Mouse (Mus musculus): ENCODE data around the gene Pald1. TPM values are rescaled to one million over a fixed set of nuclear protein-coding genes. Genes with fewer than 3 reads are reported as not detected.

Gene Pald1
- polyA plus RNA-seq, 1 experiment from 2014 or later = 14.5 TPM

DNA sequence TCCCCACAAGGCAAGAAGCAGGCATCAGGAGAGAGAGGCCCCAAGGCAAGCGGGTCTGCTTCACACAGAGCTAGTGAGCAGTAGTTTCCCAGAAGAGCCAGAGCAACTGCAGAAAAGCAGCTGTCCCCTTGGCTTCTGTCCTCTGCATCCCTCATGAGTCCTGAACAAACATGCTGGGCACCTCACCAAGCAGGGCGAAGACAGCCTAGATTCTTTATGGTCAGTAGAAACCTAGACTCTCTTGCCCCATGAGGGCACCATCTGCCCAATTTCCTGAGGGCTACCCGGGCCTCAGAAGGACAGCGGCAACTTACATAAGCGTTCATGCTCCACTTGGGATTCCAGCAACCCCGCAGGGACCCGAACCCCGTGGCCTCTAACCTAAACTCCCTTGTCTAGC is 20.3 kb downstream of the Pald1 start:
- H3K36me3 ChIP-seq = no peaks in the 10 kb centered on the region
- H3K9ac ChIP-seq = no peak overlapping the region
- H3K4me1 ChIP-seq (replicated peaks) = peaks cover 18% of the 10 kb centered on the region
- ATAC-seq = no peak
- no peaks in the 10 kb centered on the region for H3K9me3 ChIP-seq
- peak overlapping the region; percentile 13; the same call in 1 of the 2 replicates for H3K27ac ChIP-seq
- 80% methylated on average over 8 of the region's 8 CpGs for WGBS
- no peaks in the 10 kb centered on the region for H3K27me3 ChIP-seq (replicated peaks)
- H3K4me3 ChIP-seq (replicated peaks) = no peak overlapping the region
- H3K4me2 ChIP-seq (replicated peaks) = no peak overlapping the region

DNA sequence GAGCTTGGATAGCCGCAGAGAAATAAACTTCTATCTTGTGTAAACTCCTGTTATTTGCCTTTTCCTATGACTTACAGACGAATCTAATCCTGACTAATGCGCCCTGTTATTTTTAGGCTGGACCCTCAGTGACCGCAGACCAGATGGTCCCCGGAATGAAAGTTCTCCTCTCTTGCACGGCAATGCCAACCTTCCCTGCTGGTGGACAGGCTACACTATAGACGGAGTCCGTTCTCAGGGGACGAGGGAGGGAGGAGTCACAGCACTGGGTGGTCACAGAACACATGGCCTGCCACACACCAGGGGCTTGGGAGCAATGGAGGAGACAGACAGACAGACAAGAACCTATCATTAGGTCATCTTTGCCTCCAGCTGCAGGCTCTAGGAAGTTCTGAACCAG is 20.8 kb downstream of the Pald1 start:
- Histone ChIP-seq H3K36me3 (no peaks in the 10 kb centered on the region), H3K27ac (no peak overlapping the region), H3K4me2 (replicated peaks) (no peak overlapping the region), H3K4me1 (replicated peaks) (peaks cover 23% of the 10 kb centered on the region), H3K9me3 (no peaks in the 10 kb centered on the region), H3K4me3 (replicated peaks) (no peak overlapping the region), H3K27me3 (replicated peaks) (no peaks in the 10 kb centered on the region), H3K9ac (no peak overlapping the region)
- WGBS = 55% methylated on average over 9 of the region's 9 CpGs
- no peak for ATAC-seq

DNA sequence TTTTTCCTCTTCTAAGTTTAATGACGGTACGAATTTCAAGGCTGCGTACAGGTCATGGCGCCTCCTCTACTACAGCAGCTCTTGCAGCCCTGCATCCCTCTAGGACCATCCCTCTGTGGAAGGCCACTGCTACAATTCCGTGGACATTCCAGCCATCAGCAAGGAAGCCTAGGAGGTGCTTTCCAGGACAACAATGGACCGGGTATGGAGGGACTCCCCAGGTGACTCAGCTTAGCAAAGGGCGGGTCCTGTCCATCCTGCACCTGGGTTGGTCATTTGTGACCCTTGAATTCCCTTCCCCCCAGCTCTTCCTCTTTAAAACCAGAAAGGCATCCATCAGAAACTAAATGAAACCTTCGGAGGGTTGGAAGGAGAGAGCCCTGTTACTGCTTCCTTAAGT is 22.7 kb downstream of the Pald1 start:
- H3K27me3 ChIP-seq (replicated peaks) = no peaks in the 10 kb centered on the region
- no peak for ATAC-seq
- H3K9me3 ChIP-seq = no peaks in the 10 kb centered on the region
- H3K4me2 ChIP-seq (replicated peaks) = no peak overlapping the region
- H3K4me3 ChIP-seq (replicated peaks) = no peak overlapping the region
- H3K4me1 ChIP-seq (replicated peaks) = peaks cover 20% of the 10 kb centered on the region
- H3K9ac ChIP-seq = no peak overlapping the region
- no peaks in the 10 kb centered on the region for H3K36me3 ChIP-seq
- WGBS = 94% methylated on average over 8 of the region's 8 CpGs
- H3K27ac ChIP-seq = no peak overlapping the region

DNA sequence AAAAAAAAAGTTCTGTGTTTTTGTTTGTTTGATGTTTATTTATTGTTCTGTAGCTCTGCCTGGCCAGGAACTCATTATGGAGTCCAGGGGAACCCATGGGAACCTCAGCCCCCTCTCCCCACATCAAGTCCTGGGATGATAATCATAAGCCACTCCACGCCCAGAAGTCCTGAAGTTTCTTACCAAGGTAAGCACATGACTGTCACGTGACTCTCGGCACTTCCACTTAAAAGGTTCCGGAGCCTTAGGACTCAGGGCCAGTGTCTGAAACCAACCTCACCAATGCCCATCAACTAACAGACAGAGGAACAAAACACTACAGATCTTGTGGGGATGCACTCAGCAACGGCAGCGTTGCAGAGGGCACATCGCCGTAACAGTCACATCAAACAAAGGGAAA is 23.9 kb downstream of the Pald1 start:
- Histone ChIP-seq H3K9me3 (no peaks in the 10 kb centered on the region), H3K9ac (no peak overlapping the region), H3K36me3 (no peaks in the 10 kb centered on the region), H3K4me1 (replicated peaks) (peaks cover 20% of the 10 kb centered on the region), H3K27me3 (replicated peaks) (no peaks in the 10 kb centered on the region), H3K4me2 (replicated peaks) (no peak overlapping the region), H3K4me3 (replicated peaks) (no peak overlapping the region), H3K27ac (no peak overlapping the region)
- WGBS = 90% methylated on average over 8 of the region's 8 CpGs
- ATAC-seq = no peak

DNA sequence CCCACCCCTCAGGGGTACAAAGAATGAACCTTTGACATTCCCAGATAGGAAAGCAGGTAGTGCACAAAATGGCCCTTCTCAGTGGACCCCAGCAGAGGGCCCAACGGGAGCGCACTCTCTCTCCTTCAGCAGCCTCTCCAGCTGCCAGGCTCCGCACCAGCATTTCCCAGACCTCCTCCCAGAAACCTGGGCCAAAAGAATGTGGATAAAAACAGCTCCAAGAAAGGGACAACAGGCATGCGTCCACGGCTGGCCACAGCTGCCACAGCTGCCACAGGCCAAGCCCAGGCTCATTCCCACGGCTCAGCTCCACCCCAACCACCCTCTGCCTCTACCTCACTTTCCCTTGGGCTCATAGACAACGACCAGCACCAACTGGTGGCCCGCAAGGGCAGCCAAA is 25.7 kb downstream of the Pald1 start:
- WGBS = 39% methylated on average over 8 of the region's 8 CpGs
- no peaks in the 10 kb centered on the region for H3K9me3 ChIP-seq

DNA sequence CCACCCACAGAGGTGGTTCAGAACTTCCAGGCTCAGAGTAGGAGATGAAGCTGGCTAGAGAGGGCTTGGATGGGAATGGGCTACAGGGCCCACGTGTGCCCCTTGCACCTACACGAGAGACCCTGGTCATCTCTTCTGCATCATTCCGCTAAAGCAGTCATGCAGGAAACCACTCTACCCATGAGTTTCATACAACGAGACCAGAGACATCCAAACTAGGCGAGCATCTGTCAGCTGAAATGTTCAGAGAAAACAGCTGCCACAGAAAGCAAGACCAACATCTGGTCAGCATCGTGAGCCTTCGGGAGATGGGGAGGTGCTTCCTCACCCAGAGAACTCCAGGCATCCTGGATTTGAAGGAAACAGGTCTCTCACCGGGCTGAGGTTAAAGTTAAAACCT is 26.8 kb downstream of the Pald1 start:
- no peaks in the 10 kb centered on the region for H3K27me3 ChIP-seq (replicated peaks)
- ATAC-seq = no peak
- H3K9me3 ChIP-seq = no peaks in the 10 kb centered on the region
- whole genome bisulfite sequencing = 78% methylated on average over 8 of the region's 8 CpGs
- H3K27ac ChIP-seq = no peak overlapping the region
- H3K9ac ChIP-seq = no peak overlapping the region
- no peak overlapping the region for H3K4me3 ChIP-seq (replicated peaks)
- peaks cover 11% of the 10 kb centered on the region; the same call in 1 of the 2 replicates for H3K4me1 ChIP-seq (replicated peaks)
- H3K4me2 ChIP-seq (replicated peaks) = no peak overlapping the region
- H3K36me3 ChIP-seq = no peaks in the 10 kb centered on the region

More for the DNA sequence above, 25.7 kb downstream of the Pald1 start:
- no peak overlapping the region for H3K4me2 ChIP-seq (replicated peaks)
- H3K4me3 ChIP-seq (replicated peaks) = no peak overlapping the region
- no peaks in the 10 kb centered on the region for H3K36me3 ChIP-seq
- no peaks in the 10 kb centered on the region for H3K27me3 ChIP-seq (replicated peaks)
- H3K27ac ChIP-seq = peak overlapping the region; percentile 45
- peaks cover 13% of the 10 kb centered on the region for H3K4me1 ChIP-seq (replicated peaks)
- H3K9ac ChIP-seq = no peak overlapping the region
- ATAC-seq = 0 out of 2 replicates have a peak, but pooled peaks have one; percentile 36

DNA sequence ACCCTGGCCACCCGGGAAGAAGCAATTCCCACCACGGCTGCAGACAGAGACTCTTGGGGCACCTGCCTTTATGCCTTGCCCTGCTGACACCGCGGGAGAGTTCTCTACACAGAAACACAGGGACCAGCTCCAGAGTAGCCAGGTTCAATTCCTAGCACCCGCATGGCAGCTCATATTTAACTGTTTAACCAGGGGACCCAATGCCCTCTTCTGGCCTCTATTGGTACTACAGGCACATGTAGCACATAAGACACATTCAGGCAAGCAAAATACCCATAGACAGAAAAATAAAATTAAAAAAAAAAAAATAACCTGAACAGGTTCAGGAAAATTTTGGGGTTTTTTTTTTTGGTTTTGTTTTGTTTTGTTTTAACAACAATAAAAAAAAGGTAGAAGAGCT is 27.2 kb downstream of the Pald1 start:
- Histone ChIP-seq H3K4me1 (replicated peaks) (peaks cover 11% of the 10 kb centered on the region; the same call in 1 of the 2 replicates), H3K4me2 (replicated peaks) (no peak overlapping the region), H3K9ac (no peak overlapping the region), H3K27ac (no peak overlapping the region), H3K36me3 (no peaks in the 10 kb centered on the region), H3K4me3 (replicated peaks) (no peak overlapping the region), H3K9me3 (no peaks in the 10 kb centered on the region), H3K27me3 (replicated peaks) (no peaks in the 10 kb centered on the region)
- WGBS = 89% methylated on average over 5 of the region's 5 CpGs
- no peak for ATAC-seq

DNA sequence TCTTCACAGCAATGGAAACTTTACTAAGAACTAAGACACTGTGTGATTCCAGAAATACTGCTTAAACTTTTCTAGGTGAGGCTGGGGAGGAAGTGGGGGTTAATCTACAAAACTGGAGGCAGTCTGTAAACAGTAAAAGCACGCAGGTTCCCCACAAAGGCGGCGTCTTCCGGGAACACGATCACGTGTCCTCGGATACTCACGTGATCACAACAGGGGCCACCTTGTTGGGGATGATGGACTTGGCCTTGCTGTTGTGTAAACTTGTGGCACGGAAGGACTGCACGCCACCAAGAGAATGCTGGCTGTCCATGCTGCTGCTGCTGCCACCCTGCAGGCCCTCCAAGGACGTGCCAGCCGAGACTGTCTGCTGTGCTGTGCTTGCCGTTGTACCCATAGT is 27.7 kb downstream of the Pald1 start:
- H3K4me2 ChIP-seq (replicated peaks) = no peak overlapping the region
- H3K36me3 ChIP-seq = no peaks in the 10 kb centered on the region
- H3K9me3 ChIP-seq = no peaks in the 10 kb centered on the region
- H3K9ac ChIP-seq = no peak overlapping the region
- no peak for ATAC-seq
- WGBS = 94% methylated on average over 13 of the region's 13 CpGs
- H3K27ac ChIP-seq = no peak overlapping the region
- H3K27me3 ChIP-seq (replicated peaks) = no peaks in the 10 kb centered on the region
- peaks cover 11% of the 10 kb centered on the region; the same call in 1 of the 2 replicates for H3K4me1 ChIP-seq (replicated peaks)
- H3K4me3 ChIP-seq (replicated peaks) = no peak overlapping the region

DNA sequence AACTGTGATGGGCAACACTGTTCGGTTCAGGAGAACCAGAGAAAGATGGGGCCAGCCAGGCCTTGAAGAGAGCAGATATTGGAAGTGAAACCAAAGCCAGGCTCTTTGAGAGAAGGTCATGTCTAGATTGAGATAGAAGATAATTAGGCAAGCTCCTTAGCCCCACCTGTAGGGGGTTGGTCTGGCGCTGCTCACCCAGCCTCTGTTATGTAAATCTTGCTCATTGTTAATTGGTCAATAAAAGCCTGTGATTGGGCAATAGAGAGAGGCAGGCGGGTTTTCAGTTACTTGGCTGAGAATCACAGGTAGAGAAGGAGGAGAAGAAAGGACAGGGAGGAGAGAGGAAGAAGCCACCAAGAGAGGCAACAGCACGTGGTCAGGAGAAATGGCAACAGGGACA is 32.1 kb downstream of the Pald1 start:
- Histone ChIP-seq H3K36me3 (peaks cover 6% of the 10 kb centered on the region; the same call in 1 of the 2 replicates), H3K4me1 (replicated peaks) (peaks cover 6% of the 10 kb centered on the region), H3K27ac (no peak overlapping the region), H3K9ac (no peak overlapping the region), H3K4me3 (replicated peaks) (no peak overlapping the region), H3K27me3 (replicated peaks) (no peaks in the 10 kb centered on the region), H3K4me2 (replicated peaks) (no peak overlapping the region), H3K9me3 (no peaks in the 10 kb centered on the region)
- ATAC-seq = no peak
- 76% methylated on average over 4 of the region's 4 CpGs for WGBS

DNA sequence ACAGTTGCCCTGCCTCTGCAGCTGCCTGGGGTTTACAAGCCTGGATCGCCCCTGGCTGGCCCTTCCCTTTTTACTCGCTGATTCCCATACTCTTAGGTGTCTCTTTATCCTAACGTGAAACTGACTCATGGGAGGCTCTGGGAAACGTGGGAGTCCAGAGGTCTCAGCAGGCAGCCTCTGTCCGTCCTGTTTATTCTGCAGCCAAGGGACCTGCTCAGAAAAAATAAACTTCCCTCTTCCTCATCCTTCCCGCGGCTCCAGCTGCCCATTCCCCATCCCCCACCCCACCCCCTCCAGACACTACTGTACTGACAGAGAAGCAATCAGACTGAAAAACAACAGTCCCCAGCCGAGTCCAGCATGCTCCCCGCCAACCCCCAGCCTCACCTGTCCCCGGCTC is 37.0 kb downstream of the Pald1 start:
- no peak overlapping the region for H3K9ac ChIP-seq
- no peaks in the 10 kb centered on the region for H3K27me3 ChIP-seq (replicated peaks)
- H3K4me3 ChIP-seq (replicated peaks) = no peak overlapping the region
- ATAC-seq = peak; percentile 49
- WGBS = 18% methylated on average over 10 of the region's 10 CpGs
- H3K9me3 ChIP-seq = no peaks in the 10 kb centered on the region
- H3K4me2 ChIP-seq (replicated peaks) = no peak overlapping the region
- H3K36me3 ChIP-seq = peaks cover 10% of the 10 kb centered on the region; the same call in 1 of the 2 replicates
- 0 out of 2 replicates have a peak overlapping the region, but pooled peaks have one; percentile 9 for H3K27ac ChIP-seq
- peaks cover 12% of the 10 kb centered on the region for H3K4me1 ChIP-seq (replicated peaks)

DNA sequence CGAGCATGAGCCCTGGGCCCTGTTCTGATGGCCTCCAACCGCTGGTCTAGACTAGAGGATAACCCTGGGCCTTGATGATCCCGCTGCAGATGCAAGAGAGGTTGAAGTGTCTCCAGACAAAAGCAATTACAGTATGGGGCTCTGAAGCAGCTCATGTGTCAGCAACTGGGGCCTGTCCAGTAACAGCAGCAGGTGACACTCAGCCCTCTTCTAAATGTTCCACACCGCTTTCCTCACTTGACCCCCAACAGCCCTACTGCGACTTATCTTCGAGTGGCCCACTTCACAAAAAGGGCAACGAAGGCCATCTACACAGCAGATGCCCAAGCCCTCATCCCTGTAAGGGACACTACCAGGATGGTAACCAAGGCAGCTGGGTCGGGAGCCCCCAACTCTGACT is 38.2 kb downstream of the Pald1 start:
- Histone ChIP-seq H3K9ac (no peak overlapping the region), H3K4me3 (replicated peaks) (no peak overlapping the region), H3K27ac (no peak overlapping the region), H3K27me3 (replicated peaks) (no peaks in the 10 kb centered on the region), H3K4me2 (replicated peaks) (no peak overlapping the region), H3K9me3 (no peaks in the 10 kb centered on the region), H3K36me3 (peaks cover 10% of the 10 kb centered on the region; the same call in 1 of the 2 replicates), H3K4me1 (replicated peaks) (peaks cover 12% of the 10 kb centered on the region)
- 71% methylated on average over 8 of the region's 8 CpGs for WGBS
- no peak for ATAC-seq

DNA sequence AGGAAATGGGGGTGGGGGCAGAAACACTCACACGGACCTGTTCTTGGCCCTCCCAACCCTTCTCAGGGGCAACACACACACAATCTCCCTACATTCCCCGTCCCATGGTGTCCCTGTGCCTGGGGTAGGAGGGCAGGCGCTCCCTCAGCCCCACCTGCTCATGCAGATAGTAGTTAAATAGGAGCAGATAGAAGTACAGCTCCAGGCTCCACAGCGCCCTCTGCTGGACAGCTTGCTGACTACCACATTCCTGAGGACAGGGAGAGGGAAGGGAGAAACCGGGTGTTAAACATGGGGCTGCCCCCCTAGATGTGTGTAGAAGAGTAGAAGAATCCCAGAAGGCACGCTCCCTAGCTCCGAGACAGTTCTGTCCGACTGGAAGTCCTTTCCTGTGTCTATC is 39.4 kb downstream of the Pald1 start:
- H3K36me3 ChIP-seq = peaks cover 3% of the 10 kb centered on the region; the same call in 1 of the 2 replicates
- H3K9me3 ChIP-seq = no peaks in the 10 kb centered on the region
- WGBS = 64% methylated on average over 8 of the region's 8 CpGs
- no peak for ATAC-seq
- no peak overlapping the region for H3K4me2 ChIP-seq (replicated peaks)
- H3K27me3 ChIP-seq (replicated peaks) = no peaks in the 10 kb centered on the region
- no peak overlapping the region for H3K27ac ChIP-seq
- H3K9ac ChIP-seq = no peak overlapping the region
- H3K4me1 ChIP-seq (replicated peaks) = peaks cover 12% of the 10 kb centered on the region
- H3K4me3 ChIP-seq (replicated peaks) = no peak overlapping the region

DNA sequence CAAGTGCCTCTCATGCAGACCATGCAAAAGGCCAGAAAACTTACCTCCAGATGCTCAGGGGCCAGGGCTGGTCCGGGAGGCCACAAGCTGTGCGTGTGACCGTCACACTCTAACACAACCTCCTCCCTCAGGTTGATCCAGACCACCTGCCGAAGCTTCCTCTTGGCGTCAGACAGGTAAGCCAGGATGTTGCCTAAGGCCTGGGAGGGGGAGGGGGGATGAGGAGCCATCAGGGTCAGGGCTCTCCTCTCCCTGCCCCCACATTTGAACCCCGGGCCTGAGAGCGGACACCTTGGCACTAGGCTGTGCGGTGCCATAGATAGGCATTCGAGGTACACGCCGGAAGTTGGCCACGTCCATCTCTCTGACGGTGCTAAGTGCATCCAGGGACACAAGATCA is 40.6 kb downstream of the Pald1 start:
- no peak overlapping the region for H3K4me2 ChIP-seq (replicated peaks)
- WGBS = 94% methylated on average over 13 of the region's 13 CpGs

More for the DNA sequence above, 40.6 kb downstream of the Pald1 start:
- Histone ChIP-seq H3K27ac (no peak overlapping the region), H3K4me1 (replicated peaks) (peaks cover 12% of the 10 kb centered on the region), H3K4me3 (replicated peaks) (no peak overlapping the region), H3K27me3 (replicated peaks) (no peaks in the 10 kb centered on the region), H3K9me3 (no peaks in the 10 kb centered on the region), H3K9ac (no peak overlapping the region), H3K36me3 (peaks cover 3% of the 10 kb centered on the region; the same call in 1 of the 2 replicates)
- ATAC-seq = no peak
